Mouse (Mus musculus): Measurements from ENCODE around the gene Fam151a. TPM values are rescaled to one million over a fixed set of nuclear protein-coding genes. Genes with fewer than 3 reads are reported as not detected.
A peak's percentile ranks its signal among the peaks of the same experiment; 100 is the strongest.

The Fam151a gene
- total and polyA plus RNA-seq, 3 experiments = 0.11 to 0.34 (median 0.24) TPM

GRCm38 (mm10) chr4:106708408-106708807 lies 25.3 kb upstream of the Fam151a start:
- H3K27me3 ChIP-seq (replicated peaks) = peaks cover 74% of the 10 kb centered on the region
- TF ChIP-seq MAZ (IDR thresholded peaks at IDR 0.05; ENCODE audit: low read depth, low read length) (0 out of 2 replicates have a peak, but pooled peaks have one; percentile 29), SMC3 (IDR thresholded peaks at IDR 0.05; ENCODE audit: low read depth, low read length) (peak; percentile 94), CHD1 (IDR thresholded peaks at IDR 0.05; ENCODE audit: low read depth, low read length) (no peak), JUND (conservative IDR thresholded peaks at IDR 0.05; ENCODE audit: low read depth, low read length) (no peak), IRF4 (IDR thresholded peaks at IDR 0.05; ENCODE audit: low read depth, low read length) (0 out of 2 replicates have a peak, but pooled peaks have one; percentile 9), ELF1 (IDR thresholded peaks at IDR 0.05; ENCODE audit: low read depth, low read length) (peak; percentile 39; the same call in 1 of the 2 replicates), TCF12 (IDR thresholded peaks at IDR 0.05; ENCODE audit: low read depth, low read length) (0 out of 2 replicates have a peak, but pooled peaks have one; percentile 34), ZMIZ1 (IDR thresholded peaks at IDR 0.05; ENCODE audit: low read depth, low read length) (no peak), MEF2A (IDR thresholded peaks at IDR 0.05; ENCODE audit: borderline replicate concordance, low read depth, low read length) (no peak), MAFK (IDR thresholded peaks at IDR 0.05; ENCODE audit: insufficient replicate concordance, low read length) (no peak), MXI1 (IDR thresholded peaks at IDR 0.05; ENCODE audit: low read depth, low read length) (no peak), RAD21 (IDR thresholded peaks at IDR 0.05; ENCODE audit: low read depth, low read length) (peak; percentile 96), NRF1 (IDR thresholded peaks at IDR 0.05; ENCODE audit: low read depth, low read length) (no peak), SIN3A (IDR thresholded peaks at IDR 0.05; ENCODE audit: low read length) (no peak), BHLHE40 (IDR thresholded peaks at IDR 0.05; ENCODE audit: low read depth, low read length) (no peak), USF2 (conservative IDR thresholded peaks at IDR 0.05; ENCODE audit: low read depth, low read length) (no peak), NELFE (IDR thresholded peaks at IDR 0.05; ENCODE audit: low read depth, low read length) (no peak), PAX5 (IDR thresholded peaks at IDR 0.05; ENCODE audit: low read length) (no peak), ZC3H11A (IDR thresholded peaks at IDR 0.05; ENCODE audit: low read depth, low read length) (peak; percentile 81), POLR2AphosphoS2 (IDR thresholded peaks at IDR 0.05; ENCODE audit: low read depth, low read length) (no peak), MYC (IDR thresholded peaks at IDR 0.05; ENCODE audit: low read depth, low read length) (no peak), RCOR1 (conservative IDR thresholded peaks at IDR 0.05; ENCODE audit: low read depth, low read length) (no peak), CTCF (conservative IDR thresholded peaks at IDR 0.05 in 1 of 2, IDR thresholded peaks at IDR 0.05 in 1 of 2; ENCODE audit: low read depth in 2 of 2, low read length in 2 of 2) (peak; percentile 97), USF1 (IDR thresholded peaks at IDR 0.05; ENCODE audit: low read depth, low read length) (no peak), CHD2 (IDR thresholded peaks at IDR 0.05; ENCODE audit: low read length) (no peak), UBTF (IDR thresholded peaks at IDR 0.05; ENCODE audit: low read depth, low read length) (no peak), EP300 (IDR thresholded peaks at IDR 0.05; ENCODE audit: low read length) (no peak), E2F4 (IDR thresholded peaks at IDR 0.05; ENCODE audit: insufficient replicate concordance, low read depth, low read length) (no peak), ZNF384 (IDR thresholded peaks at IDR 0.05; ENCODE audit: low read depth, low read length) (no peak), KAT2A (IDR thresholded peaks at IDR 0.05; ENCODE audit: insufficient replicate concordance, low read length) (no peak), HCFC1 (IDR thresholded peaks at IDR 0.05; ENCODE audit: low read depth, low read length) (no peak; the same call in 1 of the 2 replicates), ZKSCAN1 (IDR thresholded peaks at IDR 0.05; ENCODE audit: borderline replicate concordance, low read depth, low read length) (no peak), GABPA (IDR thresholded peaks at IDR 0.05; ENCODE audit: insufficient replicate concordance, low read depth, low read length) (no peak), POLR2A (IDR thresholded peaks at IDR 0.05; ENCODE audit: low read depth, low read length) (no peak), JUN (IDR thresholded peaks at IDR 0.05; ENCODE audit: insufficient read depth, low read depth, low read length) (no peak), MAX (IDR thresholded peaks at IDR 0.05; ENCODE audit: low read length) (0 out of 2 replicates have a peak, but pooled peaks have one; percentile 45), ETS1 (conservative IDR thresholded peaks at IDR 0.05; ENCODE audit: low read depth, low read length) (no peak), TBP (conservative IDR thresholded peaks at IDR 0.05; ENCODE audit: low read depth, low read length) (no peak)
- no peaks in the 10 kb centered on the region for H3K9me3 ChIP-seq (replicated peaks; ENCODE audit: low read length)
- peak; percentile 69 for DNase-seq (ENCODE audit: extremely low read depth)
- no peak overlapping the region for H3K9ac ChIP-seq (ENCODE audit: insufficient read depth, low read depth)
- H3K4me3 ChIP-seq (replicated peaks in 1 of 3; ENCODE audit: low read depth in 2 of 3, low read length in 2 of 3, poor library complexity in 1 of 3) = no peak overlapping the region
- dilution Hi-C loops (cut with MboI; ENCODE audit: extremely low pct_ligation_motif_present, extremely low pct_unique_long_range_greater_than_20kb, low sequenced_read_pairs) (no loop called here), in situ Hi-C loops (cut with MboI; ENCODE audit: low pct_ligation_motif_present, low pct_unique_long_range_greater_than_20kb, low sequenced_read_pairs) (loop anchor here (5.0 kb wide), 1 partner anchor 81 kb away; no protein-coding TSS in a partner anchor)
- no peaks in the 10 kb centered on the region for H3K4me1 ChIP-seq (ENCODE audit: control insufficient read depth in 1 of 2, insufficient read depth in 2 of 2)
- H3K79me2 ChIP-seq (replicated peaks; ENCODE audit: control insufficient read depth, extremely low read depth, insufficient read depth, poor library complexity, severe bottlenecking) = no peaks in the 10 kb centered on the region
- H3K36me3 ChIP-seq (replicated peaks in 1 of 2; ENCODE audit: control insufficient read depth in 1 of 2, insufficient read depth in 1 of 2, low read length in 1 of 2) = no peaks in the 10 kb centered on the region
- peak overlapping the region; percentile 54; the same call in 1 of the 2 replicates for H3K4me2 ChIP-seq (ENCODE audit: insufficient read depth, low read depth, poor library complexity, severe bottlenecking)
- H3K27ac ChIP-seq (ENCODE audit: insufficient read depth, low read depth) = no peak overlapping the region
